In the genomic region with DNA sequence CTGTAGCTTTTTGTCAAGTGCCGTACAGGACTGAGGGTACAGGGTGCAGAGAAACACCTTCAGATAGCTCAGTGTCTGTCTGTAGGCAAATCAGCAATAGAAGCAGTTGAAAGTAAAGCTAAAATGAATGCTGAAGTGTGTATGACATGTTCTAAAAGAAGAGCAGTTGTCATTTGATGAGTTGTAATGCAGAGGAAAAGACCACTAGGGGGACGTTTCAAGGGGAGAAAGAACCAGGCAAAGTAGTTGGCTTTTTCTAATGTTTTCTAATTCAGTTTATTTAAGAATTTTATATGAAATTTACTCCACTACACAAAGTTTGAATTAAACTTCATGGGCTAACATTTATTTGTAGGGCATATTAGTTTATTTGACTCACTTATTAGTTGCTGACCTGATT, we compare ENCODE assay signal across 20 mouse cellular contexts. TPM values are rescaled to one million over a fixed set of nuclear protein-coding genes. Genes with fewer than 3 reads are reported as not detected.
DNase-seq lines count a peak whose midpoint lies in the region; ATAC-seq and TF ChIP-seq lines count a peak whose summit lies in the region.
"Had no signal": no experiment of that assay in that cellular context is flagged by ENCODE, and none has a peak within 500 bp of the region (broad histone marks: within the 10 kb centered on the region; RNA-seq: fewer than 3 reads in every experiment).

No protein-coding gene starts in this region.

- no peaks in the 10 kb centered on the region for H3K9me3 ChIP-seq in forebrain, postnatal 0 days (ENCODE audit: low read length)
- H3K9me3 ChIP-seq in forebrain, embryonic 12.5 days, result no peaks in the 10 kb centered on the region
- no peaks in the 10 kb centered on the region for H3K9me3 ChIP-seq in lung, embryonic 14.5 days (ENCODE audit: low read depth, low read length)
- H3K9me3 ChIP-seq: embryonic facial prominence, embryonic 15.5 days; limb, embryonic 12.5 days; lung, embryonic 15.5 days; midbrain, embryonic 12.5 days; neural tube, embryonic 13.5 days had no signal

- no peak for ATAC-seq in forebrain, postnatal 0 days
- ATAC-seq in forebrain, embryonic 12.5 days (ENCODE audit: low FRiP score), result no peak
- ATAC-seq in lung, embryonic 14.5 days (ENCODE audit: insufficient read depth), result no peak
- ATAC-seq: forebrain, embryonic 16.5 days; hindbrain, embryonic 16.5 days had no signal

- H3K36me3 ChIP-seq in forebrain, postnatal 0 days (ENCODE audit: insufficient read depth), result peaks cover 55% of the 10 kb centered on the region
- peaks cover 82% of the 10 kb centered on the region for H3K36me3 ChIP-seq in forebrain, embryonic 12.5 days (replicated peaks)
- peaks cover 80% of the 10 kb centered on the region for H3K36me3 ChIP-seq in lung, embryonic 14.5 days (ENCODE audit: insufficient read depth)

- peak; percentile 49 for TF ChIP-seq CTCF in forebrain, postnatal 0 days (IDR thresholded peaks at IDR 0.05; ENCODE audit: low read depth)
- TF ChIP-seq CTCF in lung, embryonic 14.5 days (IDR thresholded peaks at IDR 0.05; ENCODE audit: low read depth), result peak; percentile 35; the same call in 1 of the 2 replicates

- H3K4me2 ChIP-seq in forebrain, postnatal 0 days (ENCODE audit: low read depth), result no peak overlapping the region
- H3K4me2 ChIP-seq in forebrain, embryonic 12.5 days, result no peak overlapping the region
- H3K4me2 ChIP-seq in lung, embryonic 14.5 days, result no peak overlapping the region
- H3K4me2 ChIP-seq: embryonic facial prominence, embryonic 15.5 days; limb, embryonic 12.5 days; lung, embryonic 15.5 days; midbrain, embryonic 12.5 days; neural tube, embryonic 13.5 days had no signal

- no peak for DNase-seq in forebrain, postnatal 0 days
- peak; percentile 28 for DNase-seq in lung, embryonic 14.5 days
- DNase-seq in lung, postnatal 10 days, result no peak
- DNase-seq in MN1 (ENCODE audit: low spot score), result peak; percentile 23
- peak; percentile 46 for DNase-seq in retina, embryonic 14.5 days (ENCODE audit: low spot score)
- no peak for DNase-seq in gastrocnemius, postnatal 4 days (ENCODE audit: low spot score in 2 of 2)
- DNase-seq in adrenal gland, adult 2 months, result no peak
- DNase-seq: cerebellum, adult 2 months; heart, postnatal 10 days; kidney, postnatal 10 days; layer of hippocampus, postnatal 36 days; thymus, postnatal 25 days had no signal

- H3K4me1 ChIP-seq in forebrain, postnatal 0 days (ENCODE audit: insufficient read depth), result no peaks in the 10 kb centered on the region
- H3K4me1 ChIP-seq in forebrain, embryonic 12.5 days, result no peaks in the 10 kb centered on the region
- no peaks in the 10 kb centered on the region for H3K4me1 ChIP-seq in lung, embryonic 14.5 days (ENCODE audit: insufficient read depth)
- H3K4me1 ChIP-seq: embryonic facial prominence, embryonic 15.5 days; limb, embryonic 12.5 days; lung, embryonic 15.5 days; midbrain, embryonic 12.5 days; neural tube, embryonic 13.5 days had no signal

- WGBS in forebrain, postnatal 0 days, result 81% methylated on average over 2 of the region's 2 CpGs
- WGBS in forebrain, embryonic 12.5 days, result 78% methylated on average over 2 of the region's 2 CpGs
- 71% methylated on average over 2 of the region's 2 CpGs for WGBS in lung, embryonic 14.5 days

- no peak overlapping the region for H3K4me3 ChIP-seq in forebrain, postnatal 0 days (ENCODE audit: low read depth, low read length)
- no peak overlapping the region for H3K4me3 ChIP-seq in forebrain, embryonic 12.5 days (replicated peaks)
- no peak overlapping the region for H3K4me3 ChIP-seq in lung, embryonic 14.5 days (ENCODE audit: low read depth, low read length)
- H3K4me3 ChIP-seq: embryonic facial prominence, embryonic 15.5 days; limb, embryonic 12.5 days; lung, embryonic 15.5 days; midbrain, embryonic 12.5 days; neural tube, embryonic 13.5 days had no signal

- H3K9ac ChIP-seq in forebrain, postnatal 0 days, result no peak overlapping the region
- no peak overlapping the region for H3K9ac ChIP-seq in forebrain, embryonic 12.5 days
- no peak overlapping the region for H3K9ac ChIP-seq in lung, embryonic 14.5 days
- H3K9ac ChIP-seq: embryonic facial prominence, embryonic 15.5 days; limb, embryonic 12.5 days; lung, embryonic 15.5 days; midbrain, embryonic 12.5 days; neural tube, embryonic 13.5 days had no signal

- H3K27ac ChIP-seq in forebrain, postnatal 0 days (ENCODE audit: low read depth, low read length), result no peak overlapping the region
- H3K27ac ChIP-seq in forebrain, embryonic 12.5 days, result no peak overlapping the region
- no peak overlapping the region for H3K27ac ChIP-seq in lung, embryonic 14.5 days (ENCODE audit: low read depth)
- H3K27ac ChIP-seq: embryonic facial prominence, embryonic 15.5 days; limb, embryonic 12.5 days; lung, embryonic 15.5 days; midbrain, embryonic 12.5 days; neural tube, embryonic 13.5 days had no signal

- no peaks in the 10 kb centered on the region for H3K27me3 ChIP-seq in forebrain, postnatal 0 days (ENCODE audit: insufficient read depth, low read length)
- H3K27me3 ChIP-seq in forebrain, embryonic 12.5 days, result no peaks in the 10 kb centered on the region
- no peaks in the 10 kb centered on the region for H3K27me3 ChIP-seq in lung, embryonic 14.5 days (ENCODE audit: insufficient read depth, low read length)
- H3K27me3 ChIP-seq: embryonic facial prominence, embryonic 15.5 days; limb, embryonic 12.5 days; lung, embryonic 15.5 days; midbrain, embryonic 12.5 days; neural tube, embryonic 13.5 days had no signal

RNA-seq across cellular contexts. Expression of gene Tbc1d20, which starts 20.0 kb away (rescaled TPM):
- total RNA-seq in forebrain, postnatal 0 days (2014; rRNA removed), result 40.2 and 51.8 TPM in 2 replicates
- polyA plus RNA-seq in forebrain, postnatal 0 days (2015; fragmentation: Nextera tagmentation; extraction: Ambion mirVana), result 24.4 and 27.2 TPM in 2 replicates
- polyA plus RNA-seq in forebrain, embryonic 12.5 days (2016; fragmentation: Nextera tagmentation; extraction: Ambion mirVana), result 32.3 and 34.8 TPM in 2 replicates
- polyA plus RNA-seq in lung, embryonic 14.5 days (2014; fragmentation: Nextera tagmentation; extraction: Ambion mirVana), result 34.7 and 39.4 TPM in 2 replicates
- 10 to 100 TPM; 50.3 to 50.5 TPM for total RNA-seq in gastrocnemius, postnatal 4 days (2021)
- 100 to 1,000 TPM; 121 to 162 TPM for total RNA-seq in adrenal gland, adult 2 months (2021)
- polyA plus RNA-seq in adrenal gland, adult 2 months (2012; rRNA removed), result 63.3 and 69.8 TPM in 2 replicates

RNA-seq across cellular contexts. Expression of gene Csnk2a1, which starts 47.0 kb away (rescaled TPM):
- total RNA-seq in forebrain, postnatal 0 days (2014; rRNA removed), result 193 and 219 TPM in 2 replicates
- 98.1 and 112 TPM in 2 replicates for polyA plus RNA-seq in forebrain, postnatal 0 days (2015; fragmentation: Nextera tagmentation; extraction: Ambion mirVana)
- polyA plus RNA-seq in forebrain, embryonic 12.5 days (2016; fragmentation: Nextera tagmentation; extraction: Ambion mirVana), result 101 and 104 TPM in 2 replicates
- polyA plus RNA-seq in lung, embryonic 14.5 days (2014; fragmentation: Nextera tagmentation; extraction: Ambion mirVana), result 97.1 and 98.2 TPM in 2 replicates
- total RNA-seq in gastrocnemius, postnatal 4 days (2021), result 10 to 100 TPM; 77.4 to 89.6 TPM
- 10 to 100 TPM; 91.7 to 93.7 TPM for total RNA-seq in adrenal gland, adult 2 months (2021)
- 8.4 and 10.6 TPM in 2 replicates for polyA plus RNA-seq in adrenal gland, adult 2 months (2012; rRNA removed)

RNA-seq across cellular contexts. Expression of gene Rbck1, which starts 58.8 kb away (rescaled TPM):
- 105 and 108 TPM in 2 replicates for total RNA-seq in forebrain, postnatal 0 days (2014; rRNA removed)
- polyA plus RNA-seq in forebrain, postnatal 0 days (2015; fragmentation: Nextera tagmentation; extraction: Ambion mirVana), result 88.9 and 90.7 TPM in 2 replicates
- polyA plus RNA-seq in forebrain, embryonic 12.5 days (2016; fragmentation: Nextera tagmentation; extraction: Ambion mirVana), result 93.1 and 98.4 TPM in 2 replicates
- polyA plus RNA-seq in lung, embryonic 14.5 days (2014; fragmentation: Nextera tagmentation; extraction: Ambion mirVana), result 85.8 and 92.8 TPM in 2 replicates
- total RNA-seq in gastrocnemius, postnatal 4 days (2021), result 10 to 100 TPM; 60.1 to 67.8 TPM
- total RNA-seq in adrenal gland, adult 2 months (2021), result 100 to 1,000 TPM; 103 to 107 TPM
- polyA plus RNA-seq in adrenal gland, adult 2 months (2012; rRNA removed), result 328 and 381 TPM in 2 replicates

Comparison
In these comparisons a context has a peak if more than half of its experiments do, and no peak if none do; other contexts are left out.
1. DNase-seq: peak in lung, embryonic 14.5 days (single experiment), MN1 (single experiment) and retina, embryonic 14.5 days (single experiment); none in forebrain, postnatal 0 days (single experiment), lung, postnatal 10 days (single experiment), gastrocnemius, postnatal 4 days (0 of 2) and adrenal gland, adult 2 months (single experiment).